Mouse (Mus musculus) neural tube, postnatal 0 days (tissue): ENCODE data around the gene 1700113H08Rik. TPM values are rescaled to one million over a fixed set of nuclear protein-coding genes. Genes with fewer than 3 reads are reported as not detected.

ENCODE experiments used
- polyA plus RNA-seq: library from polyadenylated mRNA; unstranded; fragments of >200 nt; fragmentation: Nextera tagmentation; extraction: Ambion mirVana; gene quantifications from 2 replicates; pipeline ENCODE4 v1.2.1, GENCODE M21; 2015

1700113H08Rik gene
- 0.31 TPM in 1 of 2 replicates, not detected in the other for polyA plus RNA-seq

GRCm38 (mm10) chr10:87057500-87058250 is at the start of gene 1700113H08Rik:
Gene 1700113H08Rik, plus strand, starts transcription at chr10:87058045.

Other genes with a start within 250 kb of the 1700113H08Rik start
- 0.10 and 0.18 TPM in 2 replicates for gene Stab2, start 50.0 kb upstream of the 1700113H08Rik start, polyA plus RNA-seq